Mouse (Mus musculus) kidney, postnatal 0 days (tissue): Measurements from ENCODE around the gene Rnf212b. TPM values are rescaled to one million over a fixed set of nuclear protein-coding genes. Genes with fewer than 3 reads are reported as not detected.

Experiments
- ATAC-seq: fragments of 200-750 bp; cut with Nextera tagmentation; replicated peaks from 2 replicates; pipeline ENCODE4 v1.8.0; 2017; ENCODE audit warnings: low read depth, moderate number of reproducible peaks, moderate TSS enrichment, moderate library complexity; ENCODE audit not compliant: low FRiP score
- DNase-seq: peaks from one replicate; pipeline ENCODE4 v3.0.0-alpha.2; 2016; ENCODE audit warnings: low spot score
- H3K27ac ChIP-seq: fragments of 300-500 bp; sonication (generic); 2 replicates; pipeline ENCODE4 v1.5.1; 2014; ENCODE audit warnings: mild to moderate bottlenecking
- H3K27me3 ChIP-seq: fragments of 300-500 bp; sonication (generic); 2 replicates; pipeline ENCODE4 v1.6.1; 2014; ENCODE audit warnings: low read length, mixed read lengths; ENCODE audit not compliant: insufficient read depth
- H3K36me3 ChIP-seq: fragments of 300-500 bp; sonication (generic); 2 replicates; pipeline ENCODE4 v1.6.1; 2014; ENCODE audit warnings: low read length, mixed read lengths; ENCODE audit not compliant: insufficient read depth
- H3K4me1 ChIP-seq: fragments of 300-500 bp; sonication (generic); replicated peaks from 2 replicates; pipeline ENCODE4 v1.6.1; 2014; ENCODE audit warnings: antibody characterized with exemption, low read length, mixed read lengths; ENCODE audit not compliant: insufficient read depth
- H3K4me2 ChIP-seq: fragments of 300-500 bp; sonication (generic); 2 replicates; pipeline ENCODE4 v1.6.1; 2014; ENCODE audit warnings: mild to moderate bottlenecking, low read length, moderate library complexity, mixed read lengths
- H3K4me3 ChIP-seq: fragments of 300-500 bp; sonication (generic); replicated peaks from 2 replicates; pipeline ENCODE4 v1.5.1; 2014; ENCODE audit warnings: low read depth, low read length
- H3K9ac ChIP-seq: fragments of 300-500 bp; sonication (generic); 2 replicates; pipeline ENCODE4 v1.6.1; 2014; ENCODE audit warnings: low read depth, low read length
- H3K9me3 ChIP-seq: fragments of 300-500 bp; sonication (generic); replicated peaks from 2 replicates; pipeline ENCODE4 v1.6.1; 2016; ENCODE audit warnings: low read length, inconsistent platforms, mixed read lengths
- CTCF ChIP-seq: IDR thresholded peaks from 2 replicates; pipeline ENCODE4 v1.5.1; 2016; ENCODE audit warnings: antibody characterized with exemption, low read depth, mild to moderate bottlenecking, moderate library complexity
- WGBS: fragments of 180-500 bp; shearing (Covaris S2); extraction: QIAGEN DNeasy Blood & Tissue Kit; methylation state at CpG from one replicate; pipeline ENCODE4 v1.1.7; 2014; 5-methylcytosine and 5-hydroxymethylcytosine counted together
- polyA plus RNA-seq: library from polyadenylated mRNA; unstranded; fragments of >200 nt; fragmentation: Nextera tagmentation; extraction: Ambion mirVana; gene quantifications from 2 replicates; pipeline ENCODE4 v1.2.1, GENCODE M21; 2015

Gene Rnf212b
- polyA plus RNA-seq, 1 experiment from 2014 or later = 0.80 TPM

- Histone ChIP-seq H3K4me1 (no peaks in the 10 kb centered on the region), H3K27ac (peak overlapping the region; percentile 96), H3K9ac (peak overlapping the region; percentile 93), H3K4me3 (peak overlapping the region; percentile 90), H3K27me3 (no peaks in the 10 kb centered on the region), H3K9me3 (no peaks in the 10 kb centered on the region), H3K36me3 (no peaks in the 10 kb centered on the region), H3K4me2 (peak overlapping the region; percentile 79)
- 15% methylated on average over 21 of the region's 21 CpGs for WGBS
- TF ChIP-seq CTCF = no peak
- ATAC-seq = peak; percentile 10; the same call in 1 of the 2 replicates
- no peak for DNase-seq
Measured at GRCm38 (mm10) chr14:54864313-54865036, 50.5 kb downstream of the Rnf212b start.

DNA sequence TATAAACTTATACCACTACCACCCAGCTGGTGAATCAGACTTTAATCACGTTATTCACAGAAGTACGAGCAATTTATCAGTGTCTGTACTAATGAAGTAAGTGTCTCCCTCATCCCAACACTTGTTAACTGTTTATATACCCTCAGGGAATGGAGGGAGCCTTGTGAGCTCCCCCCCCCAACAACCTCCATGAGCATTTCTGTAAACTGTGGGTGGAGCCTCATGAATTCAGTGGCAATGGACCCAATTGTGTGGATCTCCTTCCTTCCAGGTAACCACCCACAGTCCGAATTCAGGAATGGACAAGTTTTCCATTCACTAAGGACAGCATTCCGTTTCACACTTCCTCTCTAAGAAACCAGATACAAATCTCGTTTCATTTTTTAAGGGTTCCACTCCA lies 51.7 kb downstream of the Rnf212b start:
- 71% methylated on average over 5 of the region's 5 CpGs for WGBS
- no peak for DNase-seq
- H3K4me2 ChIP-seq = no peak overlapping the region
- no peak for ATAC-seq
- H3K4me1 ChIP-seq = no peaks in the 10 kb centered on the region
- no peaks in the 10 kb centered on the region for H3K36me3 ChIP-seq
- H3K27ac ChIP-seq = no peak overlapping the region
- no peaks in the 10 kb centered on the region for H3K27me3 ChIP-seq
- H3K4me3 ChIP-seq = no peak overlapping the region
- H3K9ac ChIP-seq = no peak overlapping the region
- no peak for TF ChIP-seq CTCF
- no peaks in the 10 kb centered on the region for H3K9me3 ChIP-seq

DNA sequence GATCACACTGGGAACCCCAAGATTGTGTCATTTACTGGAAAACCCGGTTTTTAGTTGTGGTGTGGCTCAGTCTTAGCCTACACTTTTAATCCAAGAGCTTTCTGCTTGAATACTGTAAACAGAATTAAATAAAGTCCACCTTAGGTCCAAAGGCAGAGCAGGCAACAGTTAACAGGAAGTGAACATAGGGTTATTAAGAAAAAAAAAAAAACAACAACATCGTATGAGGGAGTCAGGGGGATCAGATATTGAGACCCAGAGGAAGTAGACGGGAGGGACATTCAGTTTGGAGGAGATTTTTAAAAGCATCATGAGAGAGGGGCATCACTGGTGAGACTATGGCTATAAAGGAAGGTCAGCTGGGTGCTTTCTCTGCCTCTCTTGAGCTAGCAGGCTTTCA lies 52.3 kb downstream of the Rnf212b start:
- Histone ChIP-seq H3K4me1 (no peaks in the 10 kb centered on the region), H3K9ac (no peak overlapping the region), H3K27ac (no peak overlapping the region), H3K9me3 (no peaks in the 10 kb centered on the region), H3K4me3 (no peak overlapping the region), H3K27me3 (no peaks in the 10 kb centered on the region), H3K4me2 (no peak overlapping the region), H3K36me3 (no peaks in the 10 kb centered on the region)
- no peak for DNase-seq
- no peak for TF ChIP-seq CTCF
- ATAC-seq = no peak
- 33% methylated on average over 3 of the region's 3 CpGs for WGBS

DNA sequence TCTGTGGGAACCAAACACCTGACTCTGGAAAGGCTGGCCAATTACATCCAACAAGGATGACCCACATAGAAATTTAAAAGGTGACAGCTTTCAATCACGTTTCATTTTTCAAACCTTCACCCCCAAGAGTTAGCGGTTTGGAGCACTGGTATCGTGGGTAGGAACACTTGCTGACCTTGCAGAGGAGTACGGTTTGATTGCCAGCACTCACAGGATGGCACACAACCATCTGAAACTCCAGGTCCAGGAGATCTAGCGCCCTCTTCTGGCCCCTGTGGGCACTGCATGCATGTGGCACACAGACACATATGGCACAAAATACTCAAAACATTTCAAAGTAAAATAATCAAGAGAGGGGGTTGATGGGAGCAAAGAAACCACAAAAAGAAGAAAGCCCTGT lies 53.0 kb downstream of the Rnf212b start:
- Histone ChIP-seq H3K4me2 (no peak overlapping the region), H3K9ac (no peak overlapping the region), H3K27me3 (no peaks in the 10 kb centered on the region), H3K27ac (no peak overlapping the region), H3K4me3 (no peak overlapping the region), H3K4me1 (no peaks in the 10 kb centered on the region), H3K9me3 (no peaks in the 10 kb centered on the region), H3K36me3 (no peaks in the 10 kb centered on the region)
- TF ChIP-seq CTCF = peak; percentile 61
- ATAC-seq = no peak
- WGBS = 58% methylated on average over 5 of the region's 5 CpGs
- DNase-seq = no peak

DNA sequence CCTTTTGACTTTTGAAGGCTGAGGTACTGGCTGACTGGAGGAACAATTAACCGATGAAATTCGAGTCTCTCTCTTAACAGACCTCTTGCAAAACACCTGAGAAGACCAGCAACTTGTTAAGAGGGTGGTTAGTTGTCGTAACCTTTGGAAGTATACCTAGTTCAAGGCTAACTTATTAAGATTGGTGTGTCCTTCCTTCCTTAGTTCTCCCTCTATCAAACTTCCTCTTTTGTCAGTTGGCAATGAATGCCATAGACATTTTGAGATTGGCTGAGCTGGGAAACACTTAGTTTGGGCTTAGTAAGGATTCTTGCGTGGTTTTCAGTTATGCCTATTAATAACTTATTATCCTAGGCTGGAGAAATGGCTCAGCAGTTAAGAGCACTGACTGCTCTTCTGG lies 54.1 kb downstream of the Rnf212b start:
- no peaks in the 10 kb centered on the region for H3K4me1 ChIP-seq
- H3K36me3 ChIP-seq = no peaks in the 10 kb centered on the region
- no peak overlapping the region for H3K27ac ChIP-seq
- WGBS = 81% methylated on average over 4 of the region's 4 CpGs
- ATAC-seq (no peak), DNase-seq (no peak)
- no peaks in the 10 kb centered on the region for H3K27me3 ChIP-seq
- no peak for TF ChIP-seq CTCF
- H3K4me3 ChIP-seq = no peak overlapping the region
- no peak overlapping the region for H3K9ac ChIP-seq
- H3K4me2 ChIP-seq = no peak overlapping the region
- no peaks in the 10 kb centered on the region for H3K9me3 ChIP-seq

DNA sequence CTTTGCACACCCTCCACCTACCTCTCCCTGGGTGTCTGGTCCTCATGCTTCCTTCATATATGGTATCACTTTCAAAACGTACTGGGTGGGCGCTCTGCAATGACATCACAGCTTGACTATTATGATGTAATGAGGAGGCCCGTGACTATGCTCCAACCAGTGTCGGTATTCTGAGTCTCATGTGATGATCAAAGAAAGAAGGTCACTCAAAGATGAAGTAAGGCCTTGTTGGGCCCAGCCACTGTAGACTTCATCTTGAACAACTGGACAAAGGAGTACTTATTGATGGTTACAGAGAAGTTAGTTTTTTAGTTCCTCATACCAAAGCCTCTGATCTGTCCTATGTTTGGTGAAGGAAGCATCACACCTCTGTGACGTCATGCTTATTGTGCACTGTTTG lies 56.9 kb downstream of the Rnf212b start, which contains the start of gene Homez:
TSS of gene Homez (minus strand) at position 101 of the 400 bp plus-strand sequence.
- H3K4me3 ChIP-seq = no peak within 1 kb of the TSS
- 85% methylated on average over 5 of the region's 5 CpGs for WGBS
- ATAC-seq = no peak
- no peaks in the 10 kb centered on the region for H3K9me3 ChIP-seq
- no peak within 1 kb of the TSS for H3K9ac ChIP-seq
- DNase-seq = no peak
- no peaks in the 10 kb centered on the region for H3K27me3 ChIP-seq
- no peak within 1 kb of the TSS for H3K4me2 ChIP-seq
- no peak for TF ChIP-seq CTCF
- H3K36me3 ChIP-seq = no peaks in the 10 kb centered on the region
- H3K27ac ChIP-seq = no peak within 1 kb of the TSS
- no peaks in the 10 kb centered on the region for H3K4me1 ChIP-seq
